Mouse (Mus musculus): Measurements from ENCODE around the gene Serpine2.

Gene Serpine2

DNA sequence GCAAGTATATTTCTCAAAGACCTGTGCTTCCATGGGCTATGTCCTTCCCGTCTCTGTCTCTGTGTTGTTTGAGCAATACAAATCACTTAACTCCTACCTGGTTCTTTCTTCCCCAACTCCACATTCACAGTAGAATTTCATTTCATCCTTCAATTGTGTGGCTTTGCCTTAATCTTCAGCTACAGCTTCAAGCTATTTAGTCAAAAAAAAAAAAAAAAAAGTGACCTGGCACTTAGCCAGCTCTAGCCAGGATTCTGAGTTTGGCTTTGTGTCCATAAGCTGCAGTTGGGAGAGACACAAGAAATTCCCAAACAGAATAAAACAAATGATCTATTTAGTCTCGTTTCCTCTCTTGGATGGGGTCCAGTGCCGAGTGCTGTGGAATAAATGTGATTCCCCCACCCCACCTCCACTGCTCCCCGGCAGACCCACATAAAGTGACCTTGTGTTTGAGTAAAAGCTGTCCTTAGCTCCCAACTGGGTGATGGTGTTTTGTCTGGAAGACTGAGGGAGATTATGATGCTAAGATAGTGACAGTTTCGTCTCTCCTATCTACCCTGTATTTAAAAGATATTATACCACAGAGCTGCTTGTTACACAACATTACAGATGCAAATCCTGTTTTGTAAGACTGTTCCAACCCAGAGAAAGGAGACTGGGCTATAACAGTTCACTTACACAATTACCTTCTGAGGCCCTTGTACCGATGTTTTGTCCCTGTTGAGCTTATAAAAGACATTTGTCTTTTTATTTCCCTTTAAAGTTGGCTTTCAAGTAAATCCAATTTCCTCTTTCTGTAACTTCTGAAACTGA lies at the start of gene Serpine2:
TSS of gene Serpine2 (minus strand) at position 51 of the 813 bp plus-strand sequence.
- no peak for DNase-seq

DNA sequence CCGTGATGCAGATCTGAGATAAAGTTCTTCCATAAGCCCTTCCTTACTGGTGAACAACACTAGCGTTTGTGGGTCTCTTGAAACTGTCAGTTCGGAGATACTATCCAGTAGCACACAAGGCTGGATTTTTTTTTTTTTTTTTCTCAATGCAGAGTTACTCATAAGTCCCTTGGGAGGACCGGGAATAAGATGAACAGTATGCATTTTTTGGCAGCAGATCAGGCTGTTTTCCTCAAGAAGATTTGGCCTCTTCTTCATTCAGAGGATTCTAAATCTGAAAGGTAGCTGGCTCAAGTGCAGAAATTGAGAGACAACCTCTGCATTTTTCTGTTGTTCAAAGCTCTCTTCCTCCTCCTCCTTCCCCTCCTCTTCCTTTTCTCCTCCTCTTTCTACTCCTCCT lies 46.8 kb upstream of the Serpine2 start:
- DNase-seq, result no peak

DNA sequence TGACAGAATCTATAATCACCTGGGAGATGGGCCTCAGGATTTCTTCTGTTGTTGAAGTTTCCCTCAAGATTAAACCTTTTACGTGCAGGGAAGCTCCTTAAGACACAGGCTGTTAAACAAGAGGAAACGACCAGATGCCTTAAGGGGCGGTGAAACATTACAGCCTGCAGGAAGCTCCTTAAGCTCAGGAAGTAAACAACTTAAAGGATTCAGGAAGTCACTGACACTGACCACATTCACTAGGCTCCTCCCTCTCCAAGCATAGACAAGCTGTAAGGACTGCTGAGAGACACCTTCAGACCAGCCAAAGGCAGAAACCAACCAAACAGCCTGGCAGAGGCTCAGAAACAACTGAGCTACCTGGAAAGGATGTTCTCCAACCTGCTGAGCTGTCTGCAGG lies 44.3 kb upstream of the Serpine2 start:
- no peak for DNase-seq

DNA sequence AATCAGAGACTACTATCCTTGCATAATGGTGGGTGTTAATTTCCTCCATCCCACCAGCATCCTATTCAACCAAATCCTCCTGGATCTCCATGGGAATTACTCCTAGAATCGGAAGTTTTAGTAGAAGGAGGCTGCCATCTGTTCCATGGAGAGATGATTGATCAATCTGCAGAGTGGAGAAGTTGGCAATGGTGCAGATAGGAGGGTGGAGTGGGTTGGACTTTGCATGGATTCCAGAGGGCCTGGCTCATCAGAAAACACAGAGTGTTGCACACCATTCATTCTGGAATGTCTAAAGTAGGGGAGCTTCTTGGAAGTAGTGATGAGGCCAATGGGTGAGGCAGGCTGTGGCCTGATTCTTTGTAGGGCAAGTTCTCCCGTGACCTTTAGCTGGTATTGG lies 41.9 kb upstream of the Serpine2 start:
- no peak for DNase-seq

DNA sequence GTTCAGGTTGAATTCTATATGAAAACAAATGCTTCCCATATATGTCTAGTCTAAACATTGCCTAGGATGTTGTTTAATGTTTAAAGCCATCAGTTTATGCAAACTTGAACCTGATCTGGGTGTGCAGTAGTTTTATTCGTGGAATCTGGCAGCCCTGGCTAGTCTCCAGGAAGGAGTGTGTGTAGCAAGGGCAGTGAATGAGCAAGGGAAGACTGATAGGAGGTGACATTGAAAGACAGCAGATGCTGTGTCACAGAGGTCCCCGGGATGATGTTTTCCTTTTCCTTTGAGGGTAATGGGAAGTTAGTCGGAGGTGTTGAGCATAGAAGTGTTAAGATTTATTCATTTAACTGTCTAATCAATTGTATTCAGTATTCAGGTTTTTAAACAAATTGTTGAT lies 21.7 kb upstream of the Serpine2 start:
- DNase-seq, result peak; percentile 14

DNA sequence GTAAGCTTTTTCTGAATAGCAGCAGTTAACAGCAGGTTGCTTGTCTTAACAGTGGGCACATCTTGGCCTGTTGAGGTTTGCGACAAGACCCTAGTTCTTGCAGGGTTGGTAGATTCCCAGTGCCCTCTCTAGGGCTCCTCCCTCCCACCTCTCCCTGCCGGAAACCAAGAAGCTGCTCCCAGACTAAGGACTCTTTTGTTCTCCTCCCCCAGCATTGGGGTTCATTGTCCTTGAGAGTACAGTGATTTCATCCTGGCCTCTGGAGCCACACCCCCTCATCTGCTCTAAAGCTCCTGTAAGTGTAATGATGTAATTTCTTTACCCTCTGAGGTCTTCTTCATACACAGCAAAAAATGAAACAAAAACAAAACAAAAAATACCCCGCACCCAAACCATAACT lies 13.8 kb upstream of the Serpine2 start:
- DNase-seq, result no peak

DNA sequence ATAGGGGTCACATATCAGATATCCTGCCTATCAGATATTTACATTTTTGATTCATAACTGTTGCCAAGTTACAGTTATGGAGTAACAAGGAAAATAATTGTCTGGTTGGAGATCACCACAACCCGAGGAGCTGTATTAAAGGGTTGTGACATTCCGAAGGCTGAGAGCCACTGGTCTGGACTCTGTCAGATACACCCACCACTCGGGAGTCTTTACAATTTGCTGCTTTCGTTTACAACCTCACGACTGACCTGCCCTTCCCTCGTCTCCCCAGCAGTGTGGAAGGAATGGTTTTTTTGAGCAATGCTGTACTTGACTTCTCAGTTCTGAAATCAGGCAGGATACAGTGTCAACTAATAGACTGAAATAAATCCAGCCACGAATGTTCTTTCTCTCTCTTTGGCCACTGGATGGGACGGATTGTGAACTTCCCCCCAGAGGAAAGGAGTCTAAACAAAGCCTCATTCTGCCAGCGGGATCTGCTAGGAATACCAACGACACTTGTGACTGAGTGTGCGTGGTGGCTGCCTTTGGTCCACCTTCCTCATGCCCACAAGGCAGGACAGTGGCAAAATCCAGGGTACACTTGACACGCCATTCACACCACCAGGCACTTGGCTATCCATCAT lies 455 bp downstream of the Serpine2 start:
- DNase-seq, result no peak

DNA sequence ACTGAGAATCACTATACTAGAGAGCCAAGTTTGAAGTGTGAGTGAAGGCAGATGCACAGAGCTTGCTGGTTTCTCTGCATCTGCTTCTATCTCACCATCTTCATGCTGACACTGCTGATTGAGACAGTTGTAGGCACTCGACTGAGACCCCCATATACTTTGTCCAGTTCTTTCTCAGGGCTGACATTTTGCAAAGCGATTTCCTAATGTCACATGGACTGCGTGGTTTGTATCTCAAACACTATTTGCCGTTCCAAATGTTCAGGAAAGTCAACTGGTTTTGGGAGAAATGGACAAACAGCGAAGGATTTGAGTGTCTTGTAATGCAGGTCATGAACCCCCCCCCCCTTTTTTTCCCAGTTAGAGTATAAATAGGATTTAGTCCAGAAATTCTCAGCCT lies 1.0 kb downstream of the Serpine2 start:
- DNase-seq, result no peak

DNA sequence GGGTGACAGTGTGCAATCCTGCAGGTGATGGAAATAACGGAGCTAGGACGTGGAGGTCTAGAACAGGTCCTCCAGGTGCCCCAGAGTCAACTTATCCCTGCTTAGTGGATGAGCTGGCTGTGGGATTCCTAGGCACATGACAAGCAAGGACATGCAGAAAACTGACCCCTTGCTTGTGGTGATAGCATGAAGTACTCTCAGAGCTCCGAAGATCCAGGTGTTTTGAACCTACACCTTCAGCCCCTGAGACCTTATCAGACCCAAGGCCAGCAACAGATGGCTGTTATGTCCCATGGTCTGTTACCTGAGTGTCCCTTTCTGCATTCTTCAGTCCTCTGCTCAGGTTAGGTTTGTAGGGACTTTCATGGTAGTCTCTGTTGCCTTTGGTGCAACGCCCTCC lies 2.0 kb downstream of the Serpine2 start:
- no peak for DNase-seq

DNA sequence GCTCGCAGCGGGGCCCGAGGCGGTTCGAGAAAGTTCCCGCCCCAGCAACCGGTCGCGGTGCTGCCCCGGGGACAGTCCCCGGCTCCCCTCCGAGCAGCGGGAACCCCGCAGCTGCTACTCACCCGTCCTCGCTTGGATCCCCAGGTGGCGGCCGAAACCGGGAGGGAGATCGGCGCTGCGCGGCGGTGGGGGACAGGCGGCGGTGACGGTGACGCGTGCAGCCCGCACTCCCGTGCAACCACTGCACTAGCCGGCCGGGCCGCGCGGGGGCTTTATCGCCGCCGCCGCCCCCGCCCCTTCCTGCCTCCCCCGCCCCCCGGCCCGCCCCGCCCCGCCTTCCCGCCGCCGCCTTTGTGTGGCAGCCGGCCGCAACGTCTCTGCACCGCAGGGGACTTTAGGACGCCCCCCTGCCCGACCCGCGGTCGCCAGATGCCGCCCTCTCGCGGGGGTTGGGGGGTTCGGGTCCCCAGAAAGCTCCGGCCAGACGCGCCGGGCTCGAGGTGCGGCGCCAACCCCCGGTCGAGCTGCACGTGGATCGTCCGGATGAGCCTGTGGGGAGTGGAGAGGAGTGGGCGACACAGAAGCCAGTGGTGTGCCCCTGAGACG lies 2.5 kb downstream of the Serpine2 start:
- peak; percentile 32 for DNase-seq

DNA sequence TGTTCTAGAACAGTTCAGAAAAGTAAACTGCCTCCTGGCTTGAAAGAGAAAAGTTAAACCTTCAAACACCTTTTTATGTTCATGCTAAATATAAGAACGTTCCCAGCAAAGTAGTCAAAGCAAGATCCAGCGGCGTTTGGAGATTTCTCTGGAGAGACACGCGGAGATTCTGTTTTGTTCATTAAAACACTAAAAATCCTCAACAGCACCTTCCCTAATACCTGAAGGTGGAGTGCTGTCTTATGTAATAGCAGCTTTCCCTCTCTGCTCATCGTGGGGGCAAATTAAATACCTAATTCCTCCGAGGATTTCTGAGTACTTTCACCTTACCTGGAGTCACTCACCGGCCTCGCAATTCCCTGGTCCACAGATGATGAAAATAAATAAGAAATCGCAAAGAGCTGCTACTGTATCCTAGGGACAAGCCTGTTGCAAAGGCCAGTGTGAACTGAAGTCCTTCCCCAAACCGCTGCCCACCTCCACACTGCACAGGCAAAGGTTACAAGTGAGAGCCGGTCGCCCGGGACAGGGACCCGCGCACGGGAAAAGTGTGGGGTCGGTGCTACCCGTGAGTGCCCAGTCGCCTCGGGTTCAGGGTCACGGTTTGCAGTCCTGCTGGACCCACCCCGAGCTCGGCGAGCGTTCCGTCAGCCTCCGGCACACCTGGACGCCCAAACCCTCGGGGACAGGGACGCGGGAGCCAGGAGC lies 3.1 kb downstream of the Serpine2 start:
- no peak for DNase-seq

DNA sequence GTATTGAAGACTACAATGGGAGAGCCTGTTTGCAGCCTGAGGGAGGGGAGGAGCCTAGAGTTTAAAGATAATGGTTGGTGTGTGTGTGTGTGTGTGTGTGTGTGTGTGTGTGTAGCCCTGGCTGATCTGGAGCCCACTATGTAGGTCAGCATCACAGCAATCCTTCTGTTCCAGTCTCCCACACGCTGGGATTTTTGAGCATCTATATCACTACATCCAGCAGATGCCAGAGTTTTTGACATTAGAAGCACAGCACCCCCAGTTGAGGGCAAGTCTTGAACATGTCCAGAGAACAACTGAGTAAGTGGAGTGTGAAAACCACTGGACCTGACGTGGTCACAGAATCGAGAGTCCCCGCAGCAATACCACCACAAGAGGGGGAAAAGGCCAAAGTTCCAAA lies 4.2 kb downstream of the Serpine2 start:
- no peak for DNase-seq

DNA sequence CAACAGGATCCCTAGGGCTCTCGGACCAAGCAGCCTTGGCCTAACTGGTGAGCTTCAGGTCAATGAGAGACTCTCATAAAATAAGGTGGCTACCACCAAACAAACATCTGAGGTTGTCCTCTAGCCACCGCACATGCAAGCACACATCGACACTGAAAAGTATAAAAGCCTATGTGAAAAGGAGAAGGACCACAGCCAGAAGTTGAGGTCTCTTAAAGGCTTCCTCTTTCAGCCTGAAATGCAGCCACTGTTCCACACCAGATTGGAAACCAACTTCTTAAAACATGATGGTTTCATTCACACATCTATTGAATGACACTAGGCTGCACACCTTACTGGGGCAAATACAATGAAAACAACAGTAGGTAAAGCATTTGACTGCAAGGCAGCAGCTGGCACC lies 7.5 kb downstream of the Serpine2 start:
- DNase-seq, result no peak

DNA sequence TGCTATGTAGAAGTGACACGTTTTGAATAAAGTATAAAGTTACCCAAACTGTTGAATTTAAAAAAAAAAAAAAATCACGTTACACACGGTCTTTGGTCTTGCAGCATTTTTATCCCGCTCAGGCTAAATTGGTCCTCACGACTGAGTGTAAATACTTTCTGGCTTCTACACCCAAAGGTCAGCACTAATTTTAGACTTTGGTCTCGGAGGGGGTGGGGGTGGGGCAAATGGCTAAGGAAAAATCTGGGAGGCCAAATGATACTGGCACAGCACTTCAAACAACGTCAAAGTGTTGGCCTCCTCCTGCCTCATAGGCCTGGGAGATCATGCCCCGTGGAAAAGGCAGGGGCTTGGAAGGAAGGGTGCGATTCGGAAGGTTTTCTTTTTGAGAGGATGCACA lies 10.6 kb downstream of the Serpine2 start:
- DNase-seq, result no peak

DNA sequence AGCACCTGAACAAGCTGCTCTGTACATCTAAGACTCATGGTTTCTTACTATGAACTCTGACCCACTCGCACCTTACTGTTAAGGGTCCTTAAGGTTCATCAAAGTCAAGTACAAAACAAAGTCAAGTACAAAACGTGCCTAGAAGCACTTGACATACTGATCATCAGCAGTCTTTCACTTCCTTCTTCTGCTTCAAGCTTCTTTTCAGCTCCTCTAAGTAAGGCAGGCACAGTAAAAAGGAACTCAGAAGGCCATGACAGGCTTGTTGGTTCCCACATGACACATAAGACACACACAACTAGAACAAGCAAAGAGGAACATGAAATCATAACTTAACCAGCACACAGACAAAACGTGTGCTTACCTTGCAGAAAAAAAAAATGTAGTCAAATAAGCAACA lies 12.3 kb downstream of the Serpine2 start:
- no peak for DNase-seq

DNA sequence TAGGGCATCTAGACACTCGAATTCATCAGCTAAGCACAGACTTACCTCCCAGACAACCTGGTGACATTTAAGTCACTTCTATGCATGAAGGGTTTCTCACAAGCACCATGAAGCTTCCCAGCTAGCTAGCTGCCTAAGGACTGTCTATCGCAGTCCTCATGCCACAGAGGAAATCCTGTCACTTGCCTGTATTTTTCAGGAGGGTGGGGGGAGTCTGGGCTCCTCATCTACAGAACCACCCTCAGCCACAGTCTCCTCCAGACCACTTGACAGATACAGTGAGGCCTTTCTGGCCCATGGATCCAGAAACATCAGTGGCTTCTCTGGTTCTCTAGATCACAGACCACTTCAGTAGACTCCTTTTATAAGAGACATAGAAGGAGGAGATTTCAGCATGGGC lies 14.1 kb downstream of the Serpine2 start:
- no peak for DNase-seq

DNA sequence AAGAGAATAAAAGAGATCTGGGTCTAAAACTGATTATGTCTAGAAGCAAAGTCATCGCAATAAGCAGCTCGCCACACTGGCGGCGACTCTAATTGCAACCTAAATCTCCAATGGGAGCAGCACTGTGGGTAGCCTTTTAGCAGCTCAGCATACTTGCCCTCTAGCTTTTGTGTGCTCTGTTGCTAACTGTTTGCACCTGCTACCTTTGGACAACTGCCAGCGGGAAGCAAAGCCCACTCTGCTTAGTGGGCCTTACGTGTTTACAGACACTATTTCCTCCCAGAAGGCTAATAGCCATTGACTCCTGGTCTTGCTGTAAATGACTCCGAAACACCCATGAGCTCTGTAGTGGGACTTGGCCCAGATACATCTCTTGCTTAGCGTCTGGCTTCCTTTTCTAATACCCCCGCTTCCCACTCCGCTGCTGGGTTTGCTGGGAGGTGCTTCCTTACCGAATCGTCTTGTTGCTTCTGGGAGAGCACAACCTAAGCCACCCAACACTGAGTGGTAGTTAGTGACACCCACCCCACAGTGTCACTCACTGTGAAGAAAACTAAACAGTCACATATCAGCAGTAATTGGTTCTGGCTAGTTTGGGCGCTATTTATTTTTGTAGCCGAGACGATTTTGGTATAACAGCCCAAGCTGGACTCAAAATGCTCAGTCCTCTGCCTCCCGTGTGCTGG lies 28.1 kb downstream of the Serpine2 start:
- no peak for DNase-seq

DNA sequence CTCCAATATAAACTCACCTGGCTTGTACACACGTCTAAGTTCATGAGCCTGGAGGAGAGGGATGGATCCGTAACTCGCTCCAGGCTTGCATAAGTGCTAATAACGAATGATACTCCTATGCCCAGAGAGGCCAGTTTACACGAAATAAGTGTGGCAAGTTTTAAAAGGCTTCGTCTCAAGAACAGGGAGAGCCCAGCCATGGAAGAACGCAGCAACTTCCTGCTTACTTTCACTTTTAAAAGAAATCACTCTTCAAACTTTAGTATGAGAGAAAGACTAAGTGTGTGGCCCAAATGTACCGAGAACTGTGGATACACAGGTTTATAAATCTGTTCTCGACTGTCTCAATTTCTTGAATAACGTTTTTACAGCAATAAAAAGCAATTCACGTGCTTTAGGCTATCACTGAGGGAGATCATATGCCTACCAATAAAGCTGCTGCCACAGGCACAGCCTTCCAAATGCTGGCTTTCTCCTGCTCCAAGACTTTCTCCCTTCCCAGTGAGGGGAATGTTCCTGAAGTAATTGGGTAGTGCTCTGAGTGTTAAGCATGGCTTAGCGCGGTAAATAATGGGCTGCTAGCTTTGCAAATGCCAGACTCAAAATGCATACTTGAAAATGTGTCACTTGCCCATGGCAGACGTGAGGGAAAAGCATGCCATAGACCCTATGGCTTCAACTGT lies 36.9 kb downstream of the Serpine2 start:
- no peak for DNase-seq

DNA sequence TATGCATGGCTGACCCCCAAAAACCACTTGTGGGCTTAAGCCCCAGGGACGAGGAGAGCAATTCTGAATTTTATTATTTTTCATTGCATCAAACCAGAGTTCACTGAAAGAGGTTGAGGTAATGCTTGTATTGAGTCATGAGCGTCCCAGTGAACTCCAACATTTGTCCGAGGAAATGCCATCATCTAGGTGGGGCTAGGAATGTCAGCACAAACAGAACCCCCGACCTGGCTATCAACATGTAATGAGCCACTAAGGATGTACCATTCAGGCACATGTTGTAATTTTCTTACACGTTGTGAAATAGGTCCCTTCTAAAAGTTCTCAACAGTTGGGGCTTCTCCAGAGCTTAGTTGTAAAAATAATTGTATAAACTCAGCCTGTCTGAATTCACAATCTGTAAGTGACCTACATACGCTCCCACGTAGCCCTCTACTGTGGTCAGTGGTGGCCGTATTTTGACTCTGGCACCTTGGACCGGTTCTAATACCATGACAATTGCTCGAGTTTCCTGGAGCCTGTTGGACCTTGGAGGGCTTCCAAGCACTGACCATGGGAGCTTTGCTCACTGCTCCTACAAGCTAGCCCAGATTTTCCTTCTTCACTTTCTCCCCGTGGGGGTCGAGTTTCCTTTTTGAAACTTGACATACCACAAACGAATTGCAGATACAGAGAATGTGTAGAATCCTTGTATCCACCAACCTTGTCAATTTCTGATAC lies 38.0 kb downstream of the Serpine2 start:
- peak; percentile 68 for DNase-seq

DNA sequence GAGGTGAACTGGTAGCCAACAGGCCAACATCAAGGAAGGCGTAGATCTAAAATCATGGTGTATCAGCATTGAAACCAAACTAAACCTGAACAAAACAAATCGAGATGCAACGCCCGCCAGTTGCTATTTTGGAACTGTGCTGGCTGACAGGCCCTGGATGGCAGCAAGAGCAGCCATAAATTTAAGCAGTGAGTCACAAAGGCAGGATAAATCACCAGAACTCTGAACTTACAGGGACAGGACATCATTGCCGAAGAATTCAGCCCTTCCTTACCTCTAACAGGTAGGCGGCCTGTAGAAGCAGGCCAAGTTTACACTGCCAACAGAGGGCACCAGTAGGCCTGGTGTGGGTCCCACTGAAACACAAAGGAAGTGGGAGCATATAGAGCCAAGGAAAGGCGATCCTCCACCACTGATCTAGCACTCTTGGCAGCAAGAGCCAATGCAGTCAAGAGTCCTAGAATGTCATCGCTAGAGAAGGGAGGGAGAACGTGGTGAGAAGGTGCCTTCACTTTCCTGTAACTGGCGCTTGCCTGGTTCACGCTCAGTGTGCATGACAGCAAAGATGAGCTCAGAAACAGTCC lies 41.6 kb downstream of the Serpine2 start:
- DNase-seq, result no peak

DNA sequence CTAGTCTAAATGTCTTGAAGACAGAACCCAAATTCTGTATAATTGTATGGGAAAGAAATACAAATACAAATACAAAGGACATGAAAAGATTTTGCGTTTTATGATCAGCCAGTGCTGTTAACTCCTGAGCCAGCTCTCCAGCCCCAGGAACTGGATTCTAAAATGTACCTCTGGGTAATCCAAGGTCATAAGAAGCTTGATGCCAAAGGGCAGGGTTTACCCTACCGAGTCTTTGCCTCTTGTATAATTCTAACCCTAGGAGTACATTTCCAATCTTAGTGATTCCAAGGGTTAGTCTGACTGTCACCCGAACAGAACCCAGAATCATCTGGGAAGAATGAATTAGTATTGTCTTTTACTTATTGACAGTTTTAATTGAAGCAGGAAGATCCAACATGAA lies 45.5 kb downstream of the Serpine2 start:
- no peak for DNase-seq

Data from lung, postnatal 14 days (tissue).